Mouse (Mus musculus) cerebellum, adult 2 months (tissue): ENCODE results near the gene Plxna3. TPM values are rescaled to one million over a fixed set of nuclear protein-coding genes. Genes with fewer than 3 reads are reported as not detected.

Experiments used
- DNase-seq, 2 experiments: peaks; one replicate each; pipeline ENCODE4 v3.0.0; 2021
- H3K27ac ChIP-seq: fragments of 200-500 bp; 2 replicates; pipeline ENCODE4 v1.5.1; 2012; ENCODE audit warnings: low read length, control low read depth, inconsistent platforms; ENCODE audit not compliant: insufficient read depth
- H3K27me3 ChIP-seq: fragments of 200-500 bp; 2 replicates; pipeline ENCODE4 v1.6.1; 2012; ENCODE audit warnings: inconsistent platforms, mild to moderate bottlenecking, low read length, moderate library complexity; ENCODE audit not compliant: control insufficient read depth, insufficient read depth
- H3K4me1 ChIP-seq: fragments of 200-500 bp; 2 replicates; pipeline ENCODE4 v1.6.1; 2011; ENCODE audit warnings: low read length; ENCODE audit not compliant: control insufficient read depth, insufficient read depth
- H3K4me3 ChIP-seq: fragments of 200-500 bp; replicated peaks from 2 replicates; pipeline ENCODE3; 2011; ENCODE audit warnings: mild to moderate bottlenecking, low read depth, low read length, control low read depth; ENCODE audit not compliant: insufficient read depth
- CTCF ChIP-seq: fragments of 200-500 bp; IDR thresholded peaks from 2 replicates; pipeline ENCODE4 v1.5.1; 2011; ENCODE audit warnings: low read depth, mild to moderate bottlenecking, control low read depth, low read length, moderate library complexity, borderline replicate concordance; ENCODE audit not compliant: insufficient read depth
- POLR2A ChIP-seq: fragments of 200-500 bp; IDR thresholded peaks from 2 replicates; pipeline ENCODE4 v1.6.1; 2011; ENCODE audit warnings: low read length, control low read depth, borderline replicate concordance; ENCODE audit not compliant: insufficient read depth
- WGBS: fragments of 180-500 bp; shearing (Covaris S2); methylation state at CpG from one replicate; pipeline ENCODE4 v1.1.7; 2018; 5-methylcytosine and 5-hydroxymethylcytosine counted together
- polyA plus RNA-seq: library from polyadenylated mRNA; depleted of rRNA; stranded (reverse); fragments of >200 nt; gene quantifications from 2 replicates; pipeline ENCODE4 v1.2.3, GENCODE M21; 2012

The Plxna3 gene
- polyA plus RNA-seq, 1 experiment = 52.5 TPM

DNA sequence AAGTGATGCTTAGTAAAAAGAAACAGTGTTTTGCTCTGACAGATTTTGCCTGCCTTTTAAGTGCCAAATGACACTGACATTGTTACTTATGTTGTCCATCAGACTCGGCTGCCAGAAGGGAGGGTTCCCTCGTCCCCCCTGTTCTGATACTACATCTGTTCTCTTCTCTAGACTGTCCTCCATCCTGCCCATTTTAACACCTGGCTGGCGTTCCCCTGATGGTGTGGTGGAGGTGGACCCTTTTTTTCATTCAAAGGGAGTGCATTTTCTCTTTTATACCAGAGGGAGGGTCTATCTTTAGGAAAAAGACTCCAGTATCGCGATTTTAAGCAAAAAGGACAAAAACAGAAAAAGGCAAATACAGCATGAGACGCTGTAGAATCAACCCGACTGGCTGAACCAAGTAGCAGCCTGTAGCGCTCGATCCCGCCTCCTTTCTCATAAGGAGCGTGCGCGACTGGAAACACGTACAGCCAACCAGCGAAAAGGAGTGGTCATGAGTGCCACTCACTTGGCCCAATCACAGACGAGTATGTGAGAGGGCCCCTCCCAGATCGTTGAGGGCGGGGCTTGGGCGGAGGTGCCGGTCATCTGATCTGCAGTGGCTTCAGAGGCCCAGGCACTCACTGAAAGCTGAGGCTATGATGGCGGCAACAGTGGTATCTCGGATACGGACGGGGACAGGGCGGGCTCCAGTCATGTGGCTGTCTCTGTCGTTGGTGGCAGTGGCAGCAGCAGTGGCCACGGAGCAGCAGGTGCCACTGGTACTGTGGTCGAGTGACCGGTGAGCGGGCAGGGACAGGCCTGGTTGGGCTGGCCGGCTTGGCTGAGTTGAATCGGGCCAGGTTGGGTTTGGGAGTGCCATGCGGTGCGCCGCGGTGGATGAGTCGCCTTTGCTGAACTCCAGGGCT is 32.1 kb upstream of the Plxna3 start, which contains the start of gene Atp6ap1:
TSS of gene Atp6ap1 (plus strand) at position 560 of the 911 bp plus-strand sequence.
- DNase-seq = peak; percentile 94 to 97
- TF ChIP-seq POLR2A = peak; percentile 87; the same call in 1 of the 2 replicates
- TF ChIP-seq CTCF = no peak
- no peaks in the 10 kb centered on the region for H3K27me3 ChIP-seq
- H3K4me3 ChIP-seq = peak within 1 kb of the TSS; percentile 96
- H3K4me1 ChIP-seq = peaks cover 3% of the 10 kb centered on the region; the same call in 1 of the 2 replicates
- H3K27ac ChIP-seq = peak within 1 kb of the TSS; percentile 86
- WGBS = 6% methylated on average over 37 of the region's 37 CpGs

DNA sequence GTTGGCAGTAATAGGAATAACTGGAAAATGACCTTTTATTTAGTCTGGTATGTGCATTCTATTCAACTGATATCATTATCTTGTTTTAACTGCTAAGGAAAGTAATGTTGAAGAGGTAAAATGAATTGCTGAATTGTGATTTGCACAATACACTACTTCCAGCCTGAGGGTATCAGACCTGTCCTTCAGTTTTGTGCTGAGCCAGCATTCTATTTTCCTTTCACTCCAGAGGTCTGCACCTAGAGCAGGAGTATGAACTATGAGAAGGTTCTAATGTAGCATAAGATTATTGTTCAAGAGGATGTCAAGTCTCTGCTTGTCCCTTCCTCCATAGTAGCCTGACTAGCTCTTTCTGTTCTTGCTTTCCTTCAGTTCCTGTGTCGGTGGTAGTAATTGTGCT is 30.5 kb upstream of the Plxna3 start:
- H3K27me3 ChIP-seq = no peaks in the 10 kb centered on the region
- WGBS = 85% methylated on average over 1 of the region's 1 CpGs
- no peak overlapping the region for H3K4me3 ChIP-seq
- TF ChIP-seq CTCF (no peak), POLR2A (no peak)
- no peak overlapping the region for H3K27ac ChIP-seq
- H3K4me1 ChIP-seq = peaks cover 3% of the 10 kb centered on the region; the same call in 1 of the 2 replicates
- DNase-seq = no peak

- DNase-seq = no peak
- H3K4me1 ChIP-seq = peaks cover 3% of the 10 kb centered on the region; the same call in 1 of the 2 replicates
- H3K27ac ChIP-seq = no peak overlapping the region
- H3K27me3 ChIP-seq = no peaks in the 10 kb centered on the region
- TF ChIP-seq CTCF = no peak
- no peak for TF ChIP-seq POLR2A
- WGBS = 87% methylated on average over 3 of the region's 3 CpGs
- H3K4me3 ChIP-seq = no peak overlapping the region
Observed at GRCm38 (mm10) chrX:74299721-74300120, 29.1 kb upstream of the Plxna3 start.

DNA sequence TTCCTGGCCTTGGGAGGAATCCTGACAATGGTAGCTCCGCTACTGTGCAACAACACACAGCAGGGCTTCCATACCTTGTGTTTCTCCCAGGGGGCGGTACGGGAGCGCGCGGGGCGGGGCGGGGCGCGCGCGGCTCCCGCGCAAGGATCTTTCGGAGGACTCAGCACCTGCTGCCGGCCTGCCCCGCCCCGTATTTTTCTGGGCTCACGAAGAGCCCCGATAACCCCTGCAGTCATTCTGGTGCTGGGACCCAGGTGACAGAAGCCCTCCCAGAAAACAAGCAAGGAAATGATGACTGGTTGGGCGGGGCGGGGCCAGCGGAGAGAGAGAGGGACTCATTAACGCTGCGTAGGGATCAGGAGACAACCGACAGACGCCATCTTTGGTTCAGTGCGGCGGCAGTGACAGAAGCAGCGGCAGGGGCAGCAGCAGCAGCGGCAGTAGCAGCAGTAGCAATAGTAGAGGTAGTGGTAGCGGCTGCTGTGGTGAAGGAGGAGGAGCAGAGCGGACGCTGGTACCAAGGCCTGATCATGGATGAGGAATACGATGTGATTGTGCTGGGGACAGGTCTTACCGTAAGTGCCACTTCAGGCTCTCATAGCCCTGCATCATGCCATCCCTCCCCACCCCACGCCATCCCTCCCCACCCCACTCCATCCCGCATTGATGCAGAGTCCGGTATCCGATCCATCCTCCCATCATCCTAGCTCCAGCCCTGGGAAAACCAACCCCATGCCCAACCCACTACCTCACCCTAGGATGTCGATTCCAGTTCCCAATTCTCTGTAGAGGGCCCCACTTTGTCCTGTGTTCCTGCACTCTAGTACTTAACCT is 23.8 kb upstream of the Plxna3 start, which contains the start of gene Gdi1:
TSS of gene Gdi1 (plus strand) at position 132 of the 834 bp plus-strand sequence.
- DNase-seq = peak; percentile 74 to 85
- Histone ChIP-seq H3K4me1 (peaks cover 4% of the 10 kb centered on the region), H3K27ac (peak within 1 kb of the TSS; percentile 94), H3K27me3 (no peaks in the 10 kb centered on the region), H3K4me3 (peak within 1 kb of the TSS; percentile 92)
- 11% methylated on average over 41 of the region's 41 CpGs for WGBS
- TF ChIP-seq POLR2A = peak; percentile 90
- TF ChIP-seq CTCF = no peak

DNA sequence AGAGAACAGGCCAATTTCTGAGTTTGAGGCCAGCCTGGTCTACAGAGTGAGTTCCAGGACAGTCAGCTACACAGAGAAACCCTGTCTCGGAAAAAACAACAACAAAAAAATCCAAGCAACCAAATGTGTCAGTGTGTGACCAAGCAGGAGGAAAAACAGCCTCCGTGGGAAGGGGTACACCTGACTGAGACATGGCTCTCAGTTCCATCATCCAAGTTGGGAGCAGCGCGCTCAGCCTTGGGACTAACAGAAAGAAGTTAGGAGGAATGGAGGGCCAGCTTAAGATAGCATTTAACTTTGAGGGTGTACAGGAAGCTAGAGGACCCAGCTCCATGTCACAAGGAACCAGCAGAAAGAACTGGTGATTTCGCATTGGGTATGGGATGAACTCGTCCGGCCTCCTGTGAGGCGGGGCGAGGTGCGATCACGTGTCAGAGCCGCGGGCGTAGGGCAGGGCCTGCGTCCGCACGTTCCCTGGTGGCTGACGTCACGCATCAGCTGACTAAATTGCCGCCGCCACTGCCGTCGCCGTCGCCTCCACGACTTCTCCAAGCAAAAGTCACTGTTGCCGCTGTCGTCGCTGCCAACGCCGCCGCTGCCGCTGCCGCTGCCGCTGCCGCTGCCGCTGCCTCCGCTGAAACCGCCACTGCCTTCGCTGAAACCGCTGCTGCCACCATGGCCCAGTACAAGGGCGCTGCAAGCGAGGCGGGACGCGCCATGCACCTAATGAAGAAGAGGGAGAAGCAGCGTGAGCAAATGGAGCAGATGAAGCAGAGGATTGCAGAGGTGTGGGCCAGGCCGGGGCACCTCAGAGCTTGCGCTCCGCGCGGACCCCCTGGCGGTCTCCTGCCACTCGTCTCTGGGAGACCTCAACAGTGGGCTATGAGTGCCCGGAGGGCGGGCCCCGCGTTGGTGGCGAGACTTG is 16.1 kb upstream of the Plxna3 start, which contains the start of gene Fam50a:
TSS of gene Fam50a (plus strand) at position 494 of the 925 bp plus-strand sequence.
- TF ChIP-seq CTCF (no peak), POLR2A (peak; percentile 54; the same call in 1 of the 2 replicates)
- peak; percentile 86 to 91 for DNase-seq
- 4% methylated on average over 59 of the region's 59 CpGs for WGBS
- H3K27ac ChIP-seq = peak within 1 kb of the TSS; percentile 83
- H3K27me3 ChIP-seq = no peaks in the 10 kb centered on the region
- H3K4me1 ChIP-seq = peaks cover 4% of the 10 kb centered on the region
- peak within 1 kb of the TSS; percentile 81 for H3K4me3 ChIP-seq

GRCm38 (mm10) chrX:74329215-74329671 is 377 bp downstream of the Plxna3 start:
- 13% methylated on average over 10 of the region's 10 CpGs for WGBS
- H3K27me3 ChIP-seq = no peaks in the 10 kb centered on the region
- peaks cover 8% of the 10 kb centered on the region for H3K4me1 ChIP-seq
- H3K27ac ChIP-seq = no peak overlapping the region
- DNase-seq = no peak
- TF ChIP-seq CTCF = no peak
- no peak for TF ChIP-seq POLR2A
- H3K4me3 ChIP-seq = peak overlapping the region; percentile 74
